Mouse (Mus musculus) embryonic facial prominence, embryonic 13.5 days (tissue): ENCODE data around the gene Pacsin3. TPM values are rescaled to one million over a fixed set of nuclear protein-coding genes. Genes with fewer than 3 reads are reported as not detected.

Experiments used
- ATAC-seq: fragments of 200-750 bp; cut with Nextera tagmentation; 2 replicates; pipeline ENCODE4 v1.8.0; 2017; ENCODE audit warnings: low read depth; ENCODE audit not compliant: insufficient number of reproducible peaks, insufficient read depth, low FRiP score, low TSS enrichment
- H3K27ac ChIP-seq: fragments of 300-500 bp; sonication (generic); 2 replicates; pipeline ENCODE4 v1.5.1; 2015; ENCODE audit warnings: moderate library complexity, mild to moderate bottlenecking, inconsistent platforms
- H3K27me3 ChIP-seq: fragments of 300-500 bp; sonication (generic); 2 replicates; pipeline ENCODE4 v1.6.1; 2015; ENCODE audit warnings: mild to moderate bottlenecking, inconsistent platforms
- H3K36me3 ChIP-seq: fragments of 300-500 bp; sonication (generic); 2 replicates; pipeline ENCODE4 v1.6.1; 2015; ENCODE audit warnings: mild to moderate bottlenecking, inconsistent platforms
- H3K4me1 ChIP-seq: fragments of 300-500 bp; sonication (generic); 2 replicates; pipeline ENCODE4 v1.6.1; 2015; ENCODE audit warnings: inconsistent platforms
- H3K4me2 ChIP-seq: fragments of 300-500 bp; sonication (generic); 2 replicates; pipeline ENCODE4 v1.6.1; 2015; ENCODE audit warnings: moderate library complexity, mild to moderate bottlenecking, inconsistent platforms
- H3K4me3 ChIP-seq: fragments of 300-500 bp; sonication (generic); 2 replicates; pipeline ENCODE4 v1.5.1; 2015; ENCODE audit warnings: mild to moderate bottlenecking, inconsistent platforms
- H3K9ac ChIP-seq: fragments of 300-500 bp; sonication (generic); 2 replicates; pipeline ENCODE4 v1.6.1; 2015; ENCODE audit warnings: mild to moderate bottlenecking, inconsistent platforms
- H3K9me3 ChIP-seq: fragments of 300-500 bp; sonication (generic); 2 replicates; pipeline ENCODE4 v1.6.1; 2016; ENCODE audit warnings: inconsistent platforms
- WGBS: fragments of 180-500 bp; shearing (Covaris S2); methylation state at CpG from one replicate; pipeline ENCODE4 v1.1.7; 2015; ENCODE audit warnings: mixed read lengths; 5-methylcytosine and 5-hydroxymethylcytosine counted together
- polyA plus RNA-seq: library from polyadenylated mRNA; unstranded; fragments of >200 nt; fragmentation: Nextera tagmentation; extraction: Ambion mirVana; gene quantifications from 2 replicates; pipeline ENCODE4 v1.2.1, GENCODE M21; 2015

The Pacsin3 gene
- polyA plus RNA-seq, 1 experiment from 2014 or later: 44.2 TPM

GRCm38 (mm10) chr2:91309546-91309945 lies 53.8 kb downstream of the Pacsin3 start:
- no peaks in the 10 kb centered on the region for H3K9me3 ChIP-seq
- no peak for ATAC-seq
- H3K4me1 ChIP-seq: peaks cover 9% of the 10 kb centered on the region
- H3K9ac ChIP-seq: no peak overlapping the region
- WGBS: 51% methylated on average over 3 of the region's 3 CpGs
- no peak overlapping the region for H3K27ac ChIP-seq
- no peaks in the 10 kb centered on the region for H3K27me3 ChIP-seq
- 0 out of 2 replicates have a peak, but pooled peaks cover 2% of the 10 kb centered on the region for H3K36me3 ChIP-seq
- H3K4me2 ChIP-seq: no peak overlapping the region
- H3K4me3 ChIP-seq: no peak overlapping the region

GRCm38 (mm10) chr2:91312578-91313311 lies 57.0 kb downstream of the Pacsin3 start:
- Histone ChIP-seq H3K4me2 (no peak overlapping the region), H3K36me3 (peaks cover 6% of the 10 kb centered on the region; the same call in 1 of the 2 replicates), H3K9me3 (no peaks in the 10 kb centered on the region), H3K9ac (no peak overlapping the region), H3K27me3 (no peaks in the 10 kb centered on the region), H3K4me3 (no peak overlapping the region), H3K4me1 (peaks cover 9% of the 10 kb centered on the region), H3K27ac (no peak overlapping the region)
- 0 out of 2 replicates have a peak, but pooled peaks have one; percentile 37 for ATAC-seq
- 51% methylated on average over 10 of the region's 10 CpGs for whole genome bisulfite sequencing

- 87% methylated on average over 7 of the region's 7 CpGs for WGBS
These were observed 58.4 kb downstream of the Pacsin3 start for GRCm38 (mm10) chr2:91314184-91314583.

More at GRCm38 (mm10) chr2:91314184-91314583, 58.4 kb downstream of the Pacsin3 start:
- Histone ChIP-seq H3K27ac (no peak overlapping the region), H3K4me2 (no peak overlapping the region), H3K4me3 (no peak overlapping the region), H3K27me3 (no peaks in the 10 kb centered on the region), H3K4me1 (0 out of 2 replicates have a peak, but pooled peaks cover 3% of the 10 kb centered on the region), H3K9ac (no peak overlapping the region), H3K36me3 (peaks cover 6% of the 10 kb centered on the region; the same call in 1 of the 2 replicates), H3K9me3 (no peaks in the 10 kb centered on the region)
- ATAC-seq: no peak

Other genes starting within 250 kb of the Pacsin3 start
- 3.3 and 3.4 TPM in 2 replicates for gene Rapsn, start 220.3 kb upstream of the Pacsin3 start, polyA plus RNA-seq
- gene Psmc3, start 201.9 kb upstream of the Pacsin3 start, polyA plus RNA-seq: 263 and 298 TPM in 2 replicates
- gene Slc39a13, start 185.5 kb upstream of the Pacsin3 start, polyA plus RNA-seq: 64.3 and 67.4 TPM in 2 replicates
- gene Spi1, start 173.6 kb upstream of the Pacsin3 start, polyA plus RNA-seq: 7.2 and 7.5 TPM in 2 replicates
- 0.08 and 2.4 TPM in 2 replicates for gene Mybpc3, start 137.8 kb upstream of the Pacsin3 start, polyA plus RNA-seq
- 16.5 and 18.2 TPM in 2 replicates for gene Madd, start 72.1 kb upstream of the Pacsin3 start, polyA plus RNA-seq
- 0.83 and 1.9 TPM in 2 replicates for gene Nr1h3, start 53.1 kb upstream of the Pacsin3 start, polyA plus RNA-seq
- 28.6 and 29.0 TPM in 2 replicates for gene Acp2, start 53.1 kb upstream of the Pacsin3 start, polyA plus RNA-seq
- 20.0 and 23.6 TPM in 2 replicates for gene Ddb2, start 19.0 kb upstream of the Pacsin3 start, polyA plus RNA-seq
- 81.8 and 90.6 TPM in 2 replicates for gene Arfgap2, start 9.0 kb downstream of the Pacsin3 start, polyA plus RNA-seq
- gene 1110051M20Rik, start 188.8 kb downstream of the Pacsin3 start, polyA plus RNA-seq: 66.9 and 71.1 TPM in 2 replicates
- 9.1 and 9.6 TPM in 2 replicates for gene Lrp4, start 201.6 kb downstream of the Pacsin3 start, polyA plus RNA-seq